Mouse (Mus musculus) limb, embryonic 11.5 days (tissue): ENCODE results near the gene Vps11. TPM values are rescaled to one million over a fixed set of nuclear protein-coding genes. Genes with fewer than 3 reads are reported as not detected.
"Not testable (repeated sequence)": the region's sequence is repeated elsewhere in the genome, so short reads cannot be mapped to it uniquely, and the experiment has no call there.

Experiments used
- ATAC-seq: fragments of 200-750 bp; cut with Nextera tagmentation; 2 replicates; pipeline ENCODE4 v1.8.0; 2017; ENCODE audit warnings: low read depth; ENCODE audit not compliant: insufficient number of reproducible peaks, low FRiP score, low TSS enrichment
- DNase-seq: peaks from one replicate; pipeline ENCODE4 v3.0.0-alpha.2; 2015; ENCODE audit warnings: low spot score
- H3K27ac ChIP-seq: fragments of 300-500 bp; sonication (generic); replicated peaks from 2 replicates; pipeline ENCODE4 v1.5.1; 2014; ENCODE audit warnings: low read depth, mild to moderate bottlenecking, low read length
- H3K27me3 ChIP-seq: fragments of 300-500 bp; sonication (generic); 2 replicates; pipeline ENCODE4 v1.6.1; 2014; ENCODE audit warnings: mild to moderate bottlenecking, low read length, mixed read lengths; ENCODE audit not compliant: control insufficient read depth, insufficient read depth
- H3K36me3 ChIP-seq: fragments of 300-500 bp; sonication (generic); 2 replicates; pipeline ENCODE4 v1.6.1; 2014; ENCODE audit warnings: mild to moderate bottlenecking, low read length, moderate library complexity, mixed read lengths; ENCODE audit not compliant: control insufficient read depth, insufficient read depth
- H3K4me1 ChIP-seq: fragments of 300-500 bp; sonication (generic); 2 replicates; pipeline ENCODE4 v1.6.1; 2014; ENCODE audit warnings: low read length, mixed read lengths; ENCODE audit not compliant: control insufficient read depth, insufficient read depth
- H3K4me2 ChIP-seq: fragments of 300-500 bp; sonication (generic); 2 replicates; pipeline ENCODE4 v1.6.1; 2014; ENCODE audit warnings: low read depth, mild to moderate bottlenecking, moderate library complexity; ENCODE audit not compliant: severe bottlenecking
- H3K4me3 ChIP-seq: fragments of 300-500 bp; sonication (generic); 2 replicates; pipeline ENCODE4 v1.5.1; 2014; ENCODE audit warnings: low read depth, low read length
- H3K9ac ChIP-seq: fragments of 300-500 bp; sonication (generic); 2 replicates; pipeline ENCODE4 v1.6.1; 2014; ENCODE audit warnings: mild to moderate bottlenecking, low read length
- H3K9me3 ChIP-seq: fragments of 300-500 bp; sonication (generic); 2 replicates; pipeline ENCODE4 v1.6.1; 2016; ENCODE audit warnings: low read length; ENCODE audit not compliant: control insufficient read depth
- WGBS: fragments of 180-500 bp; shearing (Covaris S2); extraction: QIAGEN DNeasy Blood & Tissue Kit; methylation state at CpG from one replicate; pipeline ENCODE4 v1.1.7; 2014; 5-methylcytosine and 5-hydroxymethylcytosine counted together
- polyA plus RNA-seq: library from polyadenylated mRNA; unstranded; fragments of >200 nt; fragmentation: Nextera tagmentation; extraction: Ambion mirVana; gene quantifications from 2 replicates; pipeline ENCODE4 v1.2.1, GENCODE M21; 2014

The Vps11 gene
- polyA plus RNA-seq, 1 experiment from 2014 or later: 26.4 TPM

GRCm38 (mm10) chr9:44336513-44336912 is 25.0 kb downstream of the Vps11 start:
- peaks cover 26% of the 10 kb centered on the region for H3K36me3 ChIP-seq
- peak overlapping the region; percentile 45; the same call in 1 of the 2 replicates for H3K9ac ChIP-seq
- not testable (repeated sequence) for H3K9me3 ChIP-seq, H3K27ac ChIP-seq, DNase-seq, H3K27me3 ChIP-seq, ATAC-seq
- peak overlapping the region; percentile 82 for H3K4me3 ChIP-seq
- 46% methylated on average over 4 of the region's 4 CpGs for WGBS
- H3K4me1 ChIP-seq: peaks cover 10% of the 10 kb centered on the region; the same call in 1 of the 2 replicates
- peak overlapping the region; percentile 69 for H3K4me2 ChIP-seq

GRCm38 (mm10) chr9:44336093-44336406 is 25.4 kb downstream of the Vps11 start:
- Histone ChIP-seq H3K27me3 (no peaks in the 10 kb centered on the region), H3K4me1 (peaks cover 10% of the 10 kb centered on the region; the same call in 1 of the 2 replicates), H3K4me2 (peak overlapping the region; percentile 69), H3K4me3 (peak overlapping the region; percentile 82), H3K9ac (peak overlapping the region; percentile 99), H3K9me3 (no peaks in the 10 kb centered on the region), H3K36me3 (peaks cover 29% of the 10 kb centered on the region), H3K27ac (peak overlapping the region; percentile 93)
- no peak for ATAC-seq
- WGBS: 7% methylated on average over 5 of the region's 5 CpGs
- DNase-seq: no peak

- H3K4me3 ChIP-seq: peak overlapping the region; percentile 82
- DNase-seq: peak; percentile 70
- peak overlapping the region; percentile 99 for H3K9ac ChIP-seq
- H3K27me3 ChIP-seq: no peaks in the 10 kb centered on the region
- peak overlapping the region; percentile 93 for H3K27ac ChIP-seq
- H3K36me3 ChIP-seq: peaks cover 32% of the 10 kb centered on the region
- WGBS: under 1% methylated on average over 50 of the region's 50 CpGs
- peak overlapping the region; percentile 69 for H3K4me2 ChIP-seq
- H3K4me1 ChIP-seq: peaks cover 10% of the 10 kb centered on the region; the same call in 1 of the 2 replicates
- H3K9me3 ChIP-seq: no peaks in the 10 kb centered on the region
- ATAC-seq: no peak
Measured at GRCm38 (mm10) chr9:44335331-44336092, 26.0 kb downstream of the Vps11 start.

- H3K27me3 ChIP-seq: no peaks in the 10 kb centered on the region
- H3K9me3 ChIP-seq: no peaks in the 10 kb centered on the region
- peak within 1 kb of the TSS; percentile 69 for H3K4me2 ChIP-seq
- H3K4me1 ChIP-seq: peaks cover 10% of the 10 kb centered on the region; the same call in 1 of the 2 replicates
- H3K4me3 ChIP-seq: peak within 1 kb of the TSS; percentile 82
- peak within 1 kb of the TSS; percentile 99 for H3K9ac ChIP-seq
- ATAC-seq (peak; percentile 96), DNase-seq (peak; percentile 99)
- WGBS: under 1% methylated on average over 75 of the region's 91 CpGs
- H3K27ac ChIP-seq: peak within 1 kb of the TSS; percentile 93
- peaks cover 35% of the 10 kb centered on the region for H3K36me3 ChIP-seq
Measured at GRCm38 (mm10) chr9:44334396-44335330, 26.8 kb downstream of the Vps11 start, which contains the start of gene H2afx. H2afx (plus strand) TSS chr9:44334694.

- ATAC-seq (no peak), DNase-seq (no peak)
- Histone ChIP-seq H3K9ac (no peak overlapping the region), H3K27me3 (no peaks in the 10 kb centered on the region), H3K4me1 (peaks cover 10% of the 10 kb centered on the region; the same call in 1 of the 2 replicates), H3K27ac (no peak overlapping the region), H3K36me3 (peaks cover 32% of the 10 kb centered on the region), H3K4me2 (no peak overlapping the region), H3K4me3 (no peak overlapping the region), H3K9me3 (no peaks in the 10 kb centered on the region)
- WGBS: 95% methylated on average over 13 of the region's 13 CpGs
Measured at GRCm38 (mm10) chr9:44332918-44333638, 28.4 kb downstream of the Vps11 start.

GRCm38 (mm10) chr9:44330736-44331135 is 30.7 kb downstream of the Vps11 start:
- DNase-seq (no peak), ATAC-seq (no peak)
- Histone ChIP-seq H3K27ac (no peak overlapping the region), H3K36me3 (peaks cover 28% of the 10 kb centered on the region), H3K9me3 (no peaks in the 10 kb centered on the region), H3K4me3 (no peak overlapping the region), H3K4me2 (no peak overlapping the region), H3K4me1 (peaks cover 8% of the 10 kb centered on the region), H3K9ac (no peak overlapping the region), H3K27me3 (no peaks in the 10 kb centered on the region)
- WGBS: 93% methylated on average over 6 of the region's 6 CpGs

- peak overlapping the region; percentile 58 for H3K4me3 ChIP-seq
- no peaks in the 10 kb centered on the region for H3K27me3 ChIP-seq
- peak overlapping the region; percentile 70 for H3K9ac ChIP-seq
- peak overlapping the region; percentile 61 for H3K4me2 ChIP-seq
- ATAC-seq (no peak), DNase-seq (no peak)
- no peak overlapping the region for H3K27ac ChIP-seq
- H3K9me3 ChIP-seq: no peaks in the 10 kb centered on the region
- peaks cover 20% of the 10 kb centered on the region for H3K36me3 ChIP-seq
- H3K4me1 ChIP-seq: peaks cover 8% of the 10 kb centered on the region
- WGBS: 91% methylated on average over 5 of the region's 5 CpGs
Measured at GRCm38 (mm10) chr9:44327926-44328325, 33.5 kb downstream of the Vps11 start.
